Mouse (Mus musculus) small intestine, adult 2 months (tissue): Measurements from ENCODE around the gene Apoh. TPM values are rescaled to one million over a fixed set of nuclear protein-coding genes. Genes with fewer than 3 reads are reported as not detected.

Experiments used
- H3K27ac ChIP-seq: fragments of 200-500 bp; 2 replicates; pipeline ENCODE4 v1.5.1; 2012; ENCODE audit warnings: low read depth, low read length, control low read depth, inconsistent platforms; ENCODE audit not compliant: insufficient read depth
- H3K27me3 ChIP-seq: fragments of 200-500 bp; 2 replicates; pipeline ENCODE4 v1.6.1; 2012; ENCODE audit warnings: mild to moderate bottlenecking, moderate library complexity, low read length, inconsistent platforms; ENCODE audit not compliant: control insufficient read depth, insufficient read depth
- H3K36me3 ChIP-seq: fragments of 200-500 bp; 2 replicates; pipeline ENCODE4 v1.6.1; 2012; ENCODE audit warnings: mild to moderate bottlenecking, low read length, control low read depth, inconsistent platforms; ENCODE audit not compliant: control insufficient read depth, insufficient read depth
- H3K4me1 ChIP-seq: fragments of 200-500 bp; 2 replicates; pipeline ENCODE4 v1.6.1; 2012; ENCODE audit warnings: low read length, inconsistent platforms, mixed read lengths; ENCODE audit not compliant: control insufficient read depth, insufficient read depth, insufficient read length
- H3K4me3 ChIP-seq: fragments of 200-500 bp; 2 replicates; pipeline ENCODE4 v1.5.1; 2012; ENCODE audit warnings: low read depth, mild to moderate bottlenecking, control low read depth, inconsistent platforms, low read length, moderate library complexity
- CTCF ChIP-seq: fragments of 200-500 bp; IDR thresholded peaks from 2 replicates; pipeline ENCODE4 v1.5.1; 2012; ENCODE audit warnings: low read depth, mild to moderate bottlenecking, control low read depth, inconsistent platforms, low read length, moderate library complexity, mixed read lengths; ENCODE audit not compliant: insufficient replicate concordance, insufficient read length; ENCODE audit errors: extremely low read depth
- POLR2A ChIP-seq: fragments of 200-500 bp; IDR thresholded peaks from 2 replicates; pipeline ENCODE4 v1.6.1; 2012; ENCODE audit warnings: low read depth, mild to moderate bottlenecking, control low read depth, inconsistent platforms, low read length, moderate library complexity
- WGBS: fragments of 180-500 bp; shearing (Covaris S2); methylation state at CpG from one replicate; pipeline ENCODE4 v1.1.7; 2018; 5-methylcytosine and 5-hydroxymethylcytosine counted together
- polyA plus RNA-seq: library from polyadenylated mRNA; depleted of rRNA; stranded (reverse); fragments of >200 nt; gene quantifications from 2 replicates; pipeline ENCODE4 v1.2.3, GENCODE M21; 2012; rRNA removed

The Apoh gene
- polyA plus RNA-seq, 1 experiment, result 3.4 TPM

- Histone ChIP-seq H3K36me3 (no peaks in the 10 kb centered on the region), H3K4me1 (no peaks in the 10 kb centered on the region), H3K27me3 (no peaks in the 10 kb centered on the region), H3K27ac (no peak overlapping the region), H3K4me3 (no peak overlapping the region)
- TF ChIP-seq POLR2A (no peak), CTCF (no peak)
- 31% methylated on average over 3 of the region's 3 CpGs for WGBS
These were observed 106.7 kb downstream of the Apoh start for GRCm38 (mm10) chr11:108449811-108450210.

GRCm38 (mm10) chr11:108459599-108459998, 116.4 kb downstream of the Apoh start:
- no peaks in the 10 kb centered on the region for H3K4me1 ChIP-seq
- TF ChIP-seq CTCF (no peak), POLR2A (no peak)
- H3K36me3 ChIP-seq, result no peaks in the 10 kb centered on the region
- no peak overlapping the region for H3K27ac ChIP-seq
- WGBS, result 81% methylated on average over 3 of the region's 3 CpGs
- no peak overlapping the region for H3K4me3 ChIP-seq
- no peaks in the 10 kb centered on the region for H3K27me3 ChIP-seq

Other genes starting within 250 kb of the Apoh start
- gene Prkca, start 574 bp downstream of the Apoh start, polyA plus RNA-seq, result 4.7 and 13.9 TPM in 2 replicates
- gene Cep112, start 81.8 kb downstream of the Apoh start, polyA plus RNA-seq, result 0.19 TPM in 2 replicates